Mouse (Mus musculus) liver, adult 2 months (tissue): ENCODE measurements around the gene Ncoa7.

Experiments
- CTCF ChIP-seq: fragments of 200-500 bp; IDR thresholded peaks from 2 replicates; pipeline ENCODE4 v1.5.1; 2011; ENCODE audit warnings: low read depth, low read length, control low read depth
- POLR2A ChIP-seq: fragments of 200-500 bp; IDR thresholded peaks from 2 replicates; pipeline ENCODE4 v1.6.1; 2011; ENCODE audit warnings: low read length, control low read depth; ENCODE audit not compliant: insufficient read depth; ENCODE audit errors: extremely low read depth

GRCm38 (mm10) chr10:30789521-30789920, 13.6 kb downstream of the Ncoa7 start:
- TF ChIP-seq CTCF (no peak), POLR2A (no peak)
